Mouse (Mus musculus) effector memory CD4-positive, alpha-beta T cell, adult 5 months (primary cell): Measurements from ENCODE around the gene Leng1. TPM values are rescaled to one million over a fixed set of nuclear protein-coding genes. Genes with fewer than 3 reads are reported as not detected.

ENCODE experiments used
- polyA plus RNA-seq: library from polyadenylated mRNA; unstranded; fragments of 100-300 nt; shearing (Covaris generic); gene quantifications from one replicate; pipeline ENCODE4 v1.2.1, GENCODE M21; 2017

Gene Leng1
- polyA plus RNA-seq = 26.8 TPM

GRCm38 (mm10) chr7:3665215-3666114 lies at the start of gene Leng1:
Gene Leng1 (minus strand): TSS chr7:3665840.

GRCm38 (mm10) chr7:3703879-3704441 lies 38.3 kb upstream of the Leng1 start, which contains the start of gene Rps9:
Gene Rps9 (plus strand): TSS chr7:3703993.

GRCm38 (mm10) chr7:3692987-3693808 lies 27.6 kb upstream of the Leng1 start, which contains the start of gene Mboat7:
Gene Mboat7 (minus strand): TSS chr7:3693523.

GRCm38 (mm10) chr7:3692382-3692986 lies 26.8 kb upstream of the Leng1 start, which contains the start of gene Tsen34:
Gene Tsen34 (plus strand): TSS chr7:3692863.

GRCm38 (mm10) chr7:3677342-3677741 lies 11.7 kb upstream of the Leng1 start, which contains the start of gene Tmc4:
Gene Tmc4 (minus strand): TSS chr7:3677553.

GRCm38 (mm10) chr7:3644672-3645487 lies 20.8 kb downstream of the Leng1 start, which contains the start of gene Cnot3:
Gene Cnot3 (plus strand): TSS chr7:3645268.

GRCm38 (mm10) chr7:3629543-3630477 lies 35.8 kb downstream of the Leng1 start, which contains the start of the genes Tfpt and Prpf31:
Gene Tfpt (minus strand): TSS chr7:3629929.
Gene Prpf31 (plus strand): TSS chr7:3629985.

GRCm38 (mm10) chr7:3617242-3617995 lies 48.2 kb downstream of the Leng1 start, which contains the start of gene Ndufa3:
Gene Ndufa3 (plus strand): TSS chr7:3617373.

GRCm38 (mm10) chr7:3616057-3616388 lies 49.6 kb downstream of the Leng1 start, which contains the start of gene Oscar:
Gene Oscar (minus strand): TSS chr7:3616157.

Other genes with a start within 250 kb of the Leng1 start
- not detected for gene Cacng6, start 241.6 kb downstream of the Leng1 start, polyA plus RNA-seq
- gene Tarm1, start 163.2 kb downstream of the Leng1 start, polyA plus RNA-seq = not detected
- not detected for gene Oscar, start 49.7 kb downstream of the Leng1 start, polyA plus RNA-seq
- 317 TPM for gene Ndufa3, start 48.5 kb downstream of the Leng1 start, polyA plus RNA-seq
- gene Tfpt, start 35.9 kb downstream of the Leng1 start, polyA plus RNA-seq = 16.6 TPM
- gene Prpf31, start 35.9 kb downstream of the Leng1 start, polyA plus RNA-seq = 46.4 TPM
- 81.6 TPM for gene Cnot3, start 20.6 kb downstream of the Leng1 start, polyA plus RNA-seq
- 2.6 TPM for gene Tmc4, start 11.7 kb upstream of the Leng1 start, polyA plus RNA-seq
- gene Tsen34, start 27.0 kb upstream of the Leng1 start, polyA plus RNA-seq = 12.9 TPM
- gene Mboat7, start 27.7 kb upstream of the Leng1 start, polyA plus RNA-seq = 73.7 TPM
- 2,082 TPM for gene Rps9, start 38.2 kb upstream of the Leng1 start, polyA plus RNA-seq
- 0.34 TPM for gene Pirb, start 54.6 kb upstream of the Leng1 start, polyA plus RNA-seq
- gene Gm15448, start 159.8 kb upstream of the Leng1 start, polyA plus RNA-seq = not detected
- gene Pira2, start 179.2 kb upstream of the Leng1 start, polyA plus RNA-seq = not detected
- gene Gm14548, start 232.3 kb upstream of the Leng1 start, polyA plus RNA-seq = not detected
- not detected for gene Lilra6, start 249.7 kb upstream of the Leng1 start, polyA plus RNA-seq